Mouse (Mus musculus) heart, adult 18-20 months (tissue): ENCODE results near the gene P2rx7. TPM values are rescaled to one million over a fixed set of nuclear protein-coding genes. Genes with fewer than 3 reads are reported as not detected.

Experiments used
- DNase-seq, 2 experiments: peaks; one replicate each; pipeline ENCODE4 v3.0.0; 2021 to 2022; ENCODE audit warnings: mixed read lengths in 1 of 2
- long read RNA-seq, 2 experiments: library from polyadenylated mRNA; stranded (forward); transcript quantifications; one replicate each; pipeline ENCODE4 v2.0.0; 2021
- total RNA-seq, 2 experiments: library from RNA; stranded (reverse); gene quantifications; 2 replicates each; pipeline ENCODE4 v1.2.3; 2021

The P2rx7 gene
- total RNA-seq = 1 to 10 TPM; 2.9 to 3.1 TPM
- long read RNA-seq, experiment 1 = 0 reads
- long read RNA-seq, experiment 2, partial matches to known transcripts = 0 of 1 reads
- long read RNA-seq, experiment 2, other reads (novel, unspliced or antisense) = 1 of 1 reads

DNA sequence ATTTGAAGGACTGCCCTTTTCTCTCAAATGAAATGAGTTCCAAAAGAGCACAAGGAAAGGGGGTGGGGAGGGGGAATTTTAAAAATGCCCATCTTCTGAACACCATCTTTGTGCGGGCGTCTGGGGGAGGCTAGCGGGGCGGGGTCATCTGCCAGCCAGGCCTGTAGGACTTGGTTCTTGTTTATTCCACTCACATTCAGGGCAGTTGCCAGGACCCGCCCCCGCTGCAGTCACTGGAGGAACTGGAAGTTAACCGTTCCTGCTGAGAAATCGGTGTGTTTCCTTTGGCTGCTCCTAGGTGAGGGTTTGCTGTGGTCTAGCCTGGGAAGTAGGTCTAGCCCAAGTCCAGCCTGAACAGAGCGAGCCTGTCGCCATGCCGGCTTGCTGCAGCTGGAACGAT lies at the start of gene P2rx7:
Gene P2rx7, plus strand, starts transcription at position 211 of the 400 bp plus-strand sequence.
- DNase-seq = peak; percentile 79 to 85

DNA sequence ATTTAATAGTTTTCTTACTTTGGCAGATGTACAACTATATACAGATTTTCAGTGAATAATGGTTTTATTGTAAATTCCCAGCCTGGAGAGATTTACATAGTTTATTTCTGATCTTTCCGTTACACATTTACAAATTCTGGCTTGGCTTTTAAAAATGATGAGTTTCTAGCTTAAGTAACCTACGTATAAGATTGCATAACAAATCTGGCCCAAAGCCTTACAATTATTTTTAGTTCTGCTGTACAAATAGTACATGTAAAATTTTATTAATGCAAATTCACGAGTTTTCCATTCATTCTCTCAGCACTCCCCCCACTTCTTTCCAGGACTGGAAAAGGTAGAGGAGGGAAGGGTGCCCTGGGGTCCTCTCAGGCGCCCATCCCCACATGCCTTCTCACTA lies 48.2 kb upstream of the P2rx7 start:
- DNase-seq = no peak

DNA sequence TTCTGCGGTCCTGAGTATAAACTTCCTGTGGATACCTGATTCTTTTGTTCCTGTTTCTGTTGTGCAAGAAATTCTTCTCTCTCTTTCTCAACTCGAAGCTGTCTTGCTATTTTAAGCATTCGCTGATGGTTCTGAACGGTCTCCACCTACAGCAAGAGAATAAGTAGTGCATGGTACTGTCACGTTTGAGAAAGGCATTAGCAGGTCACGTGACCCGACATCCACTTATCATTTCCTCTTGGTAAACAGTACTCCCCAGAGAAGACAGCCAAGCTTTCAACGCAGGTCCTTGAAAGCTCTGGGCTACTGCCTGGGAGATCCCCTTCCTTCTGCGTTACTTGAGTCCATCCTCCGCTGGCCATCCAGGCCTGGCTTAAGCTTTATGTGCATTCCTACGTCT lies 41.5 kb upstream of the P2rx7 start:
- DNase-seq = peak; percentile 64 to 83

DNA sequence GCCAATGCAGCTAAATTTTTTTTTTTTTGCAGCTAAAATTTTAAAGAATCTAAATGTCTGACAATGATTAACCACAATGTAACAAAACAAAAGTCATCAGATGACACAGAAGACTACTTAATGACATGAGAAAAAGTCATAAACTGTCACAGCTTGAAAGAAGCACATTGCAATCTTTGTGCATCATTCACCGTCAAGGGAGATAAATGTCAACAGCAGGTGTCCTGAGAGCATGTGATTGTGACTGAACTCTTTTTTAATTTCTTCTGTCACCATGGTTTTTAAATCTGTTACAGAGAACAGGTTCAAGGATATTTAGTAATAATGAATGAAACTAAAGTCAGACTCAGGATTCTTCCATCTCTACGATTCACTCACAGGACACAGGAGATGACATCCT lies 38.8 kb upstream of the P2rx7 start:
- DNase-seq = no peak

DNA sequence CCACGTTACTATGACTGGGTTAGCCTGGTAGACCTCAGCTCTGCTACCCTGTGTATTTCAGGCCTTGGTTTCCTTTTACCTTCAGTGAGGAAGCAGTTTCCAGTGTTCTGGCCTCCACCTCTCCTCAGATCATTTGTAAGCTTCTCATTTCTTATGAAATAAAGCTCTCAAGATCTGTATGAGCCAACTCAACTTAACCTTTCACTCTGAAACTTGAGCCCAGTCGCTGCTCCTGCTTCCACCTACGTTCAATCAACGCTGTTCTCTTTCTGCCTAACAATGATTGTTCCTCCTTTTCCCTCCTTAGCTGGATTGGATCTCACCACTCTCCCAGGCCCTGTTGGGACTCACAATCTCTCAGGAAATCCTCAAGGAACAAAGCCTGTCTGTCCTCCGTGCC lies 32.1 kb upstream of the P2rx7 start:
- no peak for DNase-seq

DNA sequence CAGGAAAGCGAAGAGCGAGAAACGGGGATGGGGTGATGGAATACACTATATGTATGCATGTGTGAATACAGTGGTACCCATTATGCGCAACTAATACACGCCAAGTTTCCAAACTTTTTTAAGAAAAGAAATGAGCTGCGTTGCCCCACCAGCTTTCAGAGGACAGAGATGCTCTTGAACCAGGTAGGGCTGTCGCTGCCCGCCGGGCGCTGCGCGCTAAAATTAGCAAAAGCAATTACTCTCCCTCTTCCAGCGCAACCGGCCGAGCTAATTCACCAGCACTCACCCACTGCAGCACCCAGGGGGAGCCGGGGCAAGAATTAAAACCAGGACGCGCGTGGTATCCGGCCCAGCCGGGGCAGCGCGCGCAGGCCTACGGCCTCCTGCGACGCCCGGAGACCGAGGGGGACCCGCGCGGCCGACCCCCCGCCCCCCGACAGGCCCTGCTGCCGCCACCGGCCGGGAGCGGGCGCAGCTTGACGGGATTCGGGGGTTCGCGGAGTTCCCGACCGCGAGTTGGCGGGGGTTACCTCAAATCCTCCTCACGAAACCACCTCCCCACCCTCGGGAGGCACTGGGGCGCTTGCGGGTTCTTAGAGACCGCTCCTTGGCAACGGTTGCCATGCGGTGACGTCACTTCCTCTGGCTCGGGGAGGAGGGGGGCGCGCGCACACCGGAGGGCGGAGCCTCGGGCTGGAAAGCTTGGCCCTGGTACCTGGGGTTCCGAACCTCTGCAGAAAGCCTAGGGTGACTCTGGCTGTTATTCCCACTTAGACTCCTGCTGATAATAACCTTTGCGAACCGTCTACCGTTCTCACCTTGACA lies 29.6 kb upstream of the P2rx7 start, which contains the start of gene Ift81:
Gene Ift81, minus strand, starts transcription at position 611 of the 825 bp plus-strand sequence.
- peak; percentile 95 to 97 for DNase-seq

DNA sequence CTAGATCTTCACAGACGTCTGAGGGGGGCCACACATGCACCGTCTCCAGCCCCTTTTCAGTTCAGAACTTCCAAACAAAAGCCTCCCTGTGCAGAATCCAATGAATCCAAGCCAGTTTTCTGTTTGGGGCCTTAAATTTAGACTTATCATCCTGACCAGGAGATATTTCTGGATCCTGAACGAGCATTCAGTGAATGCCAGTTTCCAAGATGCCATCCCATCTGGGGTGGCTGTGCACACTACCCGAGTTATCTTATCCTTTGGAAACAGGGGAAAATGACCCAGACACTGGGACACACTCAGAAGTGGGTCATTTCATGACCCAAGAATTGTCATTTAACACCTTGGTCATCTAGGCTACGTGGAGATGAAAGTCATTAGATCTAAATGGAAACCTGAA lies 26.0 kb upstream of the P2rx7 start:
- peak; percentile 48 to 58 for DNase-seq

DNA sequence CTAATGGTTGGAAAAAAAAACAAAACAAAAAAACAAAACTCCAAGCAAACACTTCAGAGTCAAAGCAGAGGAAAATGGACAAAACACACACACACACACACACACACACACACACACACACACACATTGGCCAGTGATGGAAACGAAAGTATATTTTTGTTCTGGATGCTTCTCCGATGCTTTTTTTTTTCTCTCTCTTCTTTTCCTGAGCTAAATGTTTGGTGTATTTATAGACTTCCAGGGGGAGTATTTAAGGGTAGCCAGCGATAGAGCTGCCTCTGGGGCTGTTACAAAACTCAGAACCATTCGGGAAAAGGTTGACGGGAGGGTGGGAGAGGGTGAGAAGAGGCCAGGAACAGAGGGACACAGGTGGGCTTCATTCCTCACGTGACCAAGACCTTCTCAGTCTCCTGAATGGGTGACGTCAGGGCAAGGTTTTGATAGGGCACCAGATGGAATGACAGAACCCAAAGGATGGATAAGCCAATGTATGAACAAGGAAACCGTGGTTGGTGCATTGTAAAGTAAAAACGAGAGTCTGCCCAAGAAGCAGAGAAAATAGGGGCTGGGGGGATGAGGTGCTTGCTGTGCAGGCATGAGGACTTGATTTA lies 23.9 kb upstream of the P2rx7 start:
- DNase-seq = peak in 1 of 2 experiments; percentile 49

DNA sequence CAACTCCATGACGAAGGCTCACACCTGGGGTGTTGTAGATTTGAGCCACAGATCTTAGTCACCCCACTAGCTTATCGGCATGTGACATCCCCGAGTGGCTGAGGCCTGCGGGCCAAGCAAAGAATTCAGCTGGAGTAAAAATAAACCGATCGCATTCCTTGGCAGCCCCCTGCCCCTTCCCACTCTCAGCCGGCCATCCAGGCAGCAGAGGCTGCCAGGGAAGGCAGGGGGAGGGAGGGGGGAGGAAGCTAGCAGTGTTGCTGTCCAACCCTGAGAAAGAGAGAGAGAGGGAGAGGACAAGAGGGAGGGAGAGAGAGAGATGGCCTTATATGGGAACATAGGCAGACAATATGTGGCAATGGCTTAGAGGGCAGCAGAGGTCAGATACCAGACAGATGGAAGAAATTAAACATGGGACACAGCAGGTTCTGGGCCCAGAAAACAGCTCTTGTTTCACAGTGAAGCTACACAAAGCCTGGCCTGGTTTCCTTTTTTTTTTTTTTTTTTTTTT lies 22.3 kb upstream of the P2rx7 start:
- peak; percentile 85 to 89 for DNase-seq

DNA sequence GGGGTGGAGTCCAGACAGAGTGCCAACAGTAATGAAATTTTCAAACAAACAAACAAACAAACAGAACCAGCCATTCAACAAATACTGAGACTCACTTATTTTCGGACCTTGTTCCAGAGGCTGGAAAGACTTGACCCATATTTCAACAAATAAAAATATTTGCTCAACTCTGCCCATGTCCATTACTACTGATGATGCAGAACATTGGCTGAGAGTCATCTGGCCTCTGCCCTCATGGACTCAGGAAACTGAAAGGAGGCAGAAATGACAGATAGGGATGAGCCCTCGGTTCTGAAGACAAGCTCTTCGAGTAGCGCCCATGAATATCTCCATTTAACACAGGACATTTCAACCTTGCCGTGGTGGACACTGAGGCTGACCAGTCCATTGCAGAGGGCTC lies 21.2 kb upstream of the P2rx7 start:
- DNase-seq = peak in 1 of 2 experiments; percentile 42

DNA sequence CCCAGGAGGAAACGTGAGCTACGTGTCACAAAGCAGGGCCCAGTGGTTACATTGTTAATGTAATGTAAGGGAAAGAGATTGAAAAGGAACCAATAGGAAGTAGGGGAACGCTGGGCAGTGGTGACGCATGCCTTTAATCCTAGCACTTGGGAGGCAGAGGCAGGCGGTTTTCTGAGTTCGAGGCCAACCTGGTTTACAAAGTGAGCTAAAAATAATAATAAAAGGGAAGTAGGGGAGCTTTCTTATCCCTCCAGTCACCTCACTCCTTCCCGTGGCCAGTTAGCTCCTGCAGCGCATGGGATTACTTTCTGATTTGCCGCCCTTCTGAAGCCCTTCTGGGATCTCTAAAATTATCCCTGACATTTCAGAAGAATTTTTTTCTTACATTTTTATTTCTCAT lies 19.9 kb upstream of the P2rx7 start:
- DNase-seq = no peak

DNA sequence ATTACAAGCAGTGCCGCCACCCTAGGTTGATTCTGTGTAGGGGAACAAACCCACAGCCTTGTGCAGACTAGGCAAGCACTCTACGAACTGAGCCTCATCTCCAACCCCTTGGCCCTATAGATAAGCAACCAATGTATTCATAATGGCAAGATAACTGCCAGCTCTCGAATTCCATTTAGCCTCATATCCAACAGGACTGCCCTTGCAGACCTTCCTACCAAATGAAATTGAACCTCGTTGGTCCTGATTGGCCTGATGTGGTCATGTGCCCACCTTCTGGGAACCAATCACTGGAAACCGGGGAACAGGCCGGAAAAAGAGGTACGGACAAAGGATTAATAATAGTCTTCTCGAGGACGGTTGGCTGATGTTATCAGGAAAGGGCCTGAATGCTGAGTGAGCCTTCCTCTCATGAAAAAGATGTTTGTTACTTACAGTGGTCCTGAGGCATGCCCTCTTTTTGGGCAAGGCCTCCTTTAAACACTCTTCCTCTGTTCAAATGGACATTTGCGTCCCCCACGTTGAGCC lies 18.7 kb upstream of the P2rx7 start:
- no peak for DNase-seq

DNA sequence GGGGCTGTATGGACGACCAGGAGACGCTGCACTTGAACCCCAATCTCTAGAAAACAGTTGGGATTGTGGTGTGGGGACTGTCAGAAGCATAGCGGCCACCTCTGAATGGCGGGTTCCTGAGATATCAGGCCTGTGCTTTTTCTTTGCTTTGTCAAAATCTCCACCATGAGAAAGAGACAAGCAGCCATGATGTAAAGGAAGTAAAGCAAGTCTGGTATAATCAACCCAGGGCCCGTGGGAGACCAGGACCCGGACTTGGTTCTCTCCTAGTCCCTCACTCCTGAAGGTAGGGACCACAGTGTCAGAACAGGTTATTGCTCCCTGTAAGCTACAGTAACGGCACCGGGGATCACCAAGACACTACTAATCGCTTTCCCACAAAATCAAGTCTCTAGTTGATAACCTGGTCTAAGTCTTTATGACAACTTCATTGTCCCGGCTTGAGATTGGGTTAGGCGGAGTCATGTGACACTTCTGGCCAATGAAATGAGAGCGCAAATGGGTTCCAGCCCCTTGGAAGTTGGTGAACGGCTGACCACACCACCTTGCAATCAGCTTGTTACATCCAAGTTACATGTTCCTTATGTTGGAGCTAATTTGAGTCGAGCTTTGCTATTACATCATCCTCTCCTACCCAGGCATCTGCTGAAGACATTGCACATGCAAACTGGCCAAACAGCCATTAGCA lies 18.0 kb upstream of the P2rx7 start:
- DNase-seq = no peak

DNA sequence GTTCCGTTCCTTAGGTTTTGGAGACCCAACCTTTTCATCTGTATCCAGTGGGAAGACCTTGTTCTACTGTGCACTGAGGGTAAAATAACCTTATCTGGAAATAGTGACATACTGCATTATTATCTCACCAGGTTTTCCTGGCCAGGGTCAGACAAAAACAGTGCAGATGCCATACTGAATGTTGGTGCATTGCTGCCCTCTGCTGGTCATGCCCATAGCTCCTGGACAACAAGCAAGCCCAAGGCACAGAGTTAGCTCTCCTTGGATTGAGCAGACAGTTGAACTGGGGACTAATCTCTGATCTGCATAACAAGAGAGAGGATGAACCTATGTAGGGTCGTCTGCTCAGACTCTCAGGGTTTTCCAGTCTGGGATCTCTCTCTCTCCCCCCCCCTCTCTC lies 16.5 kb upstream of the P2rx7 start:
- DNase-seq = peak; percentile 89 to 96

DNA sequence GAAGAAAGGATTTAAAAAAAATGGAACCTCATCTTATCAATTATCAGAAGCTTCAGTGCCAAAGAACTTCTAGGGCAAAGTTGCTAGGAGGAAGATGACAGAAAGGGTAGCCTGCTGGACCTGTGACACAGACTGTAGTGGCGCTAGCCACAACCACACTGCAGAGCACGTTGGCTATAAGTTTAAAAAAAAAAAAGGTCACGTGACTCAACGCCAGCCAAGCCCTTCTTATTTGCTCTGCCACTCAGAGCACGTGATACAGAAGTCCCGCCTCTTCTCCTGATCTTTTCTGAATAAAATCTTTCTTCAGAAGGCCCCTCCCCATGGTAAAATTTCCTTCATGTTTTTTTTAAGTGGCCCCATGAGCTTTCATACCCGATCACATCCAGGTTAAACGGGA lies 8.5 kb upstream of the P2rx7 start:
- DNase-seq = no peak

DNA sequence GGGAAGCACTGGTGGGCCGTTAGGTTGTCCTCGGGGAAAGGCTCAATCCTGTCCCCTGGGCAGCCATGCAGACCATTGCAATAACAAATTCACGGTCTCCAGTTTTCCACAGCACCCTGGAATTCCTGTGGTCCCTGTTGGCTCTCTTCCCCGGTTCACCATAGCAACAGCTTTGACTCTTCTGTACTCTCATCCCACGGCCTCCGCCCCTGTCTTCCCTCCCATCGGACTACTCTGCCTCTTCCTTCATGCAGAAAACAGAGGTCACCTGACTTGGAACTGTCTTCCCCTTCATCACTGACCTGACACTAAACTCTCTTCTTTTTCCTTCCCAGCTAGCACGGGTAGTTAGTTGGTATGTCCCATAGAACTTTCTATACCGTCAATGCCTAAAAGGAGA lies 7.4 kb upstream of the P2rx7 start:
- no peak for DNase-seq

DNA sequence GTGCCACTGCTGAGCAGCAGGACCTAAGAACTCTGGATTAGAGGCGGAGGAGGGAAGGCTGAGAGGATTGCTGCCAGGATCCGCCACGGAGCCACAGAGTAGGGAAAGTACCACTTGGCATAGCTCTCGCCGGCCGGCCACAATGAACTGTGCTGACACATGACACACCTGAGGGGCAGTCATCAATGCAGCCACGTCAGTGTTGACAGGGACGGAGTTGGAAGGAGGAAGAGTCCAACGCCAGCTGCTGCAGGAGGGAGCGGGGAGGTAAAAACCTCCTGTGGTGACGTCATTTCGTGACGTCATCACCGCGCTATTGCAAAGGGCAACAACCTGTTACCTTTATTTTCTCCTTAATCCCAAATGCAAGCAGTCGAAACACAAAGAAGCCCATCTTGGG lies 6.8 kb upstream of the P2rx7 start:
- peak; percentile 37 to 56 for DNase-seq

DNA sequence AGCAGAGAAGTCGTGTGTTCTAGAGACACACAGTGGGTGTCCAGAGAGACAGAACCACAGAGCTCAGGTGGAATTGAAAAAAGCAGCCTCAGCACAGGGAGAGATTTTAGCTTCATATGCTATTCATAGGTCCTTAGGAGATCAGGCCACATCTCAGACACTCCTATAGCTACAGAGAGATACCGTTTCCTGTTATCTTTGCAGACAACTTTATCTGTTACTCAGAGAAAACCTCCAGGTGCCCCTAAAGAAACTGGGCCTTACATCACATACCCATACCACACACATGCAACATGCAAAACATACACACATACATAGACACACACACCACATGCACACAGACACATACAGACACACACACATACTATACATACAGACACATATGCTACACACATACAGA lies 5.4 kb upstream of the P2rx7 start:
- no peak for DNase-seq

DNA sequence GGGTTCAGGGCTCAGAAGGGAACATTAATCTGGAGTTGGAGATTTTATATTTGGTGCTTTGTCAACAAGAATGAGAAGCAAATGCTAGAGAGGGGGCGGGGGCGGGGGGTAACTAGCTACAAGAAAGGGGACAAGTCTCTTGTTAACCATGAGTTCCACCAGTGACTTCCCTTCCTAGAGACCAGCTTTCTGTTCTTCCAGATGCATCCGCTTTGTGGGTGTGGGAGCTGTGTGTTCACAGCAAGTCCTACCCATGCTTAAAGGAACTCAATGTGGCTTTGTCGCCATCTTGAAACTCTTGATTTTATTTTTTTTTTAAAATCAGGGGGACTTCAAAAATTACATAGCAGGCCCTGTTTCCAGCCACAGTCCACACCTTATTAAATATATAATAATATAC lies 4.2 kb upstream of the P2rx7 start:
- no peak for DNase-seq

DNA sequence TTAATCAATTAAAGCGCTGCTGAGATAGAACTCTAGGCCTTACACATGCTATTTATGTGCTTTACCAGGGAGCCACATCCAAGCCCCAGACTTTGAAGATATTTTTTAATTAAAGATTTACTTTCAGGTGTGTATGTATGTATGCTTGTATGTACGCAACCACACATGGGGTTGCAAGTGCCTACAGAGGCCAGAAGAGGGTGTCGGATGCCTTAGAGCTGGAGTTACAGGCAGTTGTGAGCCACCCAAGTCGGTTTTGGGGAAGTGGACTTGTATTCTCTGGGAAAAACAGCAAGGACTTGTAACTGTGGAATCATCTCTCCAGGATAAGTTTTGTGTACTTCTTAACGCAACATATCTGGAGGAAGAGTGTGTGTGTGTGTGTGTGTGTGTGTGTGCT lies 3.7 kb upstream of the P2rx7 start:
- DNase-seq = no peak

DNA sequence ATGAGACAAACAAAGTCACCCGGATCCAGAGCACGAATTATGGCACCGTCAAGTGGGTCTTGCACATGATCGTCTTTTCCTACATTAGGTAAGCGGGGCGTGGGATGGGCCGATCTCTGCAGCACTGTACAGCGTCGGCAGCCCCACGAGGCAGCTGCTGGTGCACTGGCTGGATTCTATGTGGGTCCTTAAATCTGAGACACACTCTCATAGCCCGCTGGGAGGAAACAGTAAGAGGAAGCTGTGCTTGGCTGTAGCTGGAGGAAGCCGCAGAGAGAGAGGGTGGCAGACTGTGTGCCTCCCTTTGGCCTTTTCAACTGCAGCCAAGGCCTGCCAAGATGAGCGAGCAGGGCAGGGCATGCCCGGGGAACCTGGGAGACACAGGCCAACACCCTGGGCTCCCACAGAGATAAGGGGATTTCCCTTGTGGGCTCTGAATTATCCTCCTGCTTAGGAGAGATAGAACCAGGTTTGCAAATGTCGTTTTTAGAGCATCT lies 448 bp downstream of the P2rx7 start:
- peak in 1 of 2 experiments; percentile 71 for DNase-seq

DNA sequence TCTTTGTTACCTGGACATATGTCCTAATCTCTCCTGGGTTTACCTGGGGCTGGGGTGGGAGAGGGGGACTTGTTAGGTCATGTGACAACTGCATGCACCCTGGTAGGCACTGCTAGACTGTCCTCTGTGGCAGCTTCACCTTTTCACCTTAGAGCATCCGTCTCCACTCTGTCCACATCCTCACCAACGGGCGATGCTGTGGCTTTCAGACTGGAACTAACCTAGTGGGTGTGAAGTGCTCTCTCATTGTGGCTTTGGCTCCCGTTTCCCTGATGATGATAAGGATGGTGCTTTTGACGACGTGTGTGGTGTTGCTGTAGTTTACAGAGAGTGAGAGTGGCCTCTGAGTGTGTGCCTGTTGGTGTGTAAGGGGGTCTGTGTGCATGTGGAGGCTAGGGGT lies 1.6 kb downstream of the P2rx7 start:
- no peak for DNase-seq
